Mouse (Mus musculus) ovary, postnatal 14 days (tissue): ENCODE data around the gene Tbpl1.

ENCODE experiments used
- DNase-seq: peaks from one replicate; pipeline ENCODE4 v3.0.0; 2022; ENCODE audit warnings: low spot score

Tbpl1 gene

DNA sequence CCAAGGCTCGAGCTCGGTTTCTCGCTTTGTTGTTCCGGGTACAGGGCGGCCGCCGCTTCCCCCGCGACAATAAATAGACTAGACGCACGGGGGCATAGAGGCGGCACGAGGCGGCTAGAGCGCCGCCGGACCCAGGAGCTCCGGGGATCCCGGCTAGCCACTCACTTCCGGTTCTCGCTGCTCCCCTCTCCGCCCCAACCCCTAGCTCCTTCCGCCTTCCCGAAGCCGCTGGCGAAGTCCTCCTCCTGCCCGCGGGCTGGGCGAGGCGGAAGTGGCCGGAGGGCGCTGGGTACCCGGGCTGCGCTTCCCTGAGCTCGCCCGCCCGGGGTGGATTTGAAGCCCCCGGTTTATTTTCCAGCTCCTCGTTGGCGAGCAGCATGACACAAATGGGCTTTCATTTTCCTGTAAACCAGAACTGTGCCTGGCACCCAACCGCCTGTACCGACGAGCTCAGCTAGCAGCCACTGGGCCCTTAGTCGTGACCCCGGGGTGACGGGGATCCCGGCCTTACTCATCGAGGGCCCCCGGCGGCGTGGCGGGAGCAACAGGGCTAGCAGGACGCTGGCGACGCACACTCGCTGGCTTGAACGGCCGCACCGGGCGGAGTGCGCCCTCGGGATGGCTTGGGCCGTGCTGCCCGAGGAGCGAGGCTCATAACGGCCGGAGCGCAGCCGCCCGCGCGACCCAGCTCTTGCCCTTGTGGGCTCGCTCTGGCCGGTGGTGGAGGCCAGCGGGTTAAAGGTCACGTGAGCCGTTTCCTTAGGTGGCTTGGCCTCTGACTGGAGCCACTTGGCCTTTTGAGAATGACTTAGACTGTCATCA is at the start of gene Tbpl1:
Gene Tbpl1 (minus strand): TSS at position 667 of the 822 bp plus-strand sequence.
- peak; percentile 93 for DNase-seq

DNA sequence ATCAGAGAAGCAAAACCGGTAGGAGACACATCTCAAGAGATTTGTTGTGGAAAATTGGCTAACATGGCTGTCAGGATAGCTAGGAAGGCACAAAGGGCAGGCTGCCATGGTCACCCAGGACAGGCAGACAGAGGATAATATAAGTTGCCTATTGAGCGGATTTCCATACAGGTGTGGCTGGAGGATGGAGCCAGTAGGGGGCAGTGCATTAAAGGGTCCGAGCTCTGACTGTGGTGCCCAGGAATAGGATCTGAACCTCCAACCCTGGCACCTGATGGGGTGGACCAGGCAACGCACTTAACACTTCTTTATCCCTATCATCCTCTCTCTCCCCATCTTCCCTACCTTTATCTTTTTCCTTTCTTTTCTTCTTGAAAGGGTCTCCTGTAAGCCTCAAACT is 49.7 kb upstream of the Tbpl1 start:
- no peak for DNase-seq

DNA sequence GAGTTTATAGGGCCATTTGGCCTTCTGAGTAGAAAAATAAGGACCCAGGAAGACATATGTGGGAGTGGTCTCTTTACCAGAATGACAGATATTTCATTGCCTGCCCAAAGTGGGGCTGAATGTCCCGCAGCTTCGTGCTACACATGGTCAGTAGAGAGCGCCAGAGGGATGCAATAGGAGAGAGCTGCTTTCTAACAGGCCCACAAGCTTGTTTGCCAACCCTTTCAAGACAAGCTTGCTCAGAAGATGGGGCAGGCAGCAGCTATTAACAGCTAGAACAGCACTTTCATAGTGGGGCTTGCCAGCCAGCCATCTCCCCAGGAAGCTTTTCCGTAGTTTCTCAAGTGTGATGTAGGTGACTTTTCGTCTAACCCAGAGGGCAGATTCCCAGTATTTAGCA is 46.2 kb upstream of the Tbpl1 start:
- peak; percentile 25 for DNase-seq

DNA sequence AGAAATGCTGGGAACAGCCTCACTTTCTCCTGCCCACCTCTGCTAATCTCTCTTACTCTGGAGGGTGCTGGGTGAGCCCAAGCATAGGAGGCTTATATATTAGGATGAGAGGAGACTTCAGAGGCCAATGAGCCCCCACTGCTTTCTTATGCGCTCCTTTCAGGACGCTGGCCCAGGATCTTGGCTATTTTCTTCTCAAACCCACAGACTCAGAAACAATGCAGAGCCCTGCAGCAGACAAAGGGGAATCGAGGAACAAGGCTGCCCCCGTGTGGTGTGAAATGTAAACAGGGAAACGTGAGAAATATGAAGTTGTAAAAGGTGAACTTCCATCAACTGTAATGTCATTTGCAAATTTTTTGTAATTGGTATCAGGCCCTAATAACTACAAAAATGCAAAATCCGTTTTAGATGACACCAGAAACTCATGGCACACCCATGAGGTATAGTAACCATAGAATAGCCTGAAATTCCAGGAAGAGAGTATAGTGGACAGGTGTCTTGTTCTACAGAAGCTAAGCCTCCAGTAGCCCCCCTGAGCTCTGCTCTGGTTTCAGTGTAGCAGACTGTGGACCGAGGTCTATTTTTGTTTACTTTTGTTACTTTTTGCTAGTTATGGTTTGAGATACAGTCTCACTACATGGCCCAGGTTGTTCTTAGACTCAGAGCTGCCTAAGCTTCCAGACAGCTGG is 44.4 kb upstream of the Tbpl1 start:
- peak; percentile 38 for DNase-seq

DNA sequence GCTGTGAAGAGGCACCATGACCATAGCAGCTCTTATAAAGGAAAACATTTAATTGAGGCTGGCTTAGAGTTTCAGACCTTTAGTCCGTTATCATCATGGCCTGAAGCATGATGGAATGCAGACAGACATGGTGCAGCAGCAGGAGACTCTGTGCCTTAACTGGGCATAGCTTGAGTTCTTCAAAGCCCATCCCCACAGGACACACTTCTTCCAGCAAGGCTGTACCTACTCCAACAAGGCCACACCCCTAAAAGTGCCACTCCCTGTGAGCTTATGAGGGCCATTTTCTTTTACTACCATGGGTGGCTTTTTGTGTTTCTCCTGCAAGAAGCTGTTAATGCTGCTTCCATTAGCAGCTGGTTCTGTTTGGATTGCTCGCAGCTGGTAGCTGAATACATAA is 43.7 kb upstream of the Tbpl1 start:
- no peak for DNase-seq

DNA sequence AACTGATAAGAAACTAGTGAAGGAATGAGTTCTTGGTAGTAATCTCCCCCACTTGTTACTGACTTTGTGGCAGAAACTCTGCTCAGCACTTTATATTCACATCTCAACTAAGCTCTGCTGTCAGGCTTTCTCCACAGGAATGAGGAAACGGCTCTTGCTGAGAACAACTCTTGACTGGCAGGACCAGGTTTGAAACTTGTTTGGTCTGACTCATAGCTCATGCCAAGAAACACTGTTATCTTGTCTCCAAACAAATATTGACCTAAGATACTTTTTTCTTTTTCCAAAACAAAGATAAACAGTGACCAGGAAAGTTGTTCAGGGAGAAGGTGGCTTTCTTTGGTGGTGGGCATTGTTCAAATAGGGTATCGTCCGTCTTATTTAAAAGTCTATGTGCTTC is 42.9 kb upstream of the Tbpl1 start:
- no peak for DNase-seq

DNA sequence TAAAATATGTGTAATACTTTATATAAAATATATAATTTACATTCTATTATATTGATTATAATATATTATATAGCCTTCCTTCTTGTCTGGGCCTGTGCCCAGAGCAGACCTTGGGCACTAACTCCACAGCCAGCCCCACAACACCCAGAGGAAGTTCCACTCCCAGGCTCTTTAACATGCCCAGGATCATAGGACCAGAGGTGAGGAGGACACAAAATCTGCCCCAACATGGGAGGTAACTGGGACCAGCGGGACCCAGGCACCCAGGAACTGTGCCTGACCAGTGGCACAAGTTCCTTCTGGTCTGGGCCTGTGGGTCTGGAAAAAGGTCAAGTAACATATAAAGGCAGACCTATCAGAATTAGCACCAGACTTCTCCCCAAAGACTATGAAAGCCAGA is 22.5 kb upstream of the Tbpl1 start:
- no peak for DNase-seq

DNA sequence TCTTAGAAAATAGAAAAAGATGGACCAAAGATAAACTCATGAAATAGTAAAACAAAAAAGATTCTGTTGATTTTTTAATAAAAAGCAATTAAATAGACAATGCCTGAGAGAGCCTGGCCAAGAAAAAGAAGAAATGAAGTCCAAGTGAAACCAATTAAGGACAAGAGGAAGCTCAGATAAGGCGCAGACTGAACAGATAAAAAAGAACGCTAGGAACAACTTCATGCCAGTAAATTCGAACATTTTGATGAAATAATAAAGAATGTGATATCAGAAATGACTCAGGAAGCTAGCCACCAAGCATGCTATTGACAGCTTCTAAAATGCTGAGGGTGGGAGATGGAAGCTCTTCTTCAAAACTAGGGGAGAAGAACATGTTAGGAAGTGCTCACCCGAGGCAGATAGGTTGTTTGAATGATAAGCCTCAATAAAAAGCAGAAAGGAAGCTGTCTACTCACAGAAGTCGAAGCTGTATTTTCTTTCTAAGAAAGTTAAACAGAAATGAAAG is 19.5 kb upstream of the Tbpl1 start:
- no peak for DNase-seq

DNA sequence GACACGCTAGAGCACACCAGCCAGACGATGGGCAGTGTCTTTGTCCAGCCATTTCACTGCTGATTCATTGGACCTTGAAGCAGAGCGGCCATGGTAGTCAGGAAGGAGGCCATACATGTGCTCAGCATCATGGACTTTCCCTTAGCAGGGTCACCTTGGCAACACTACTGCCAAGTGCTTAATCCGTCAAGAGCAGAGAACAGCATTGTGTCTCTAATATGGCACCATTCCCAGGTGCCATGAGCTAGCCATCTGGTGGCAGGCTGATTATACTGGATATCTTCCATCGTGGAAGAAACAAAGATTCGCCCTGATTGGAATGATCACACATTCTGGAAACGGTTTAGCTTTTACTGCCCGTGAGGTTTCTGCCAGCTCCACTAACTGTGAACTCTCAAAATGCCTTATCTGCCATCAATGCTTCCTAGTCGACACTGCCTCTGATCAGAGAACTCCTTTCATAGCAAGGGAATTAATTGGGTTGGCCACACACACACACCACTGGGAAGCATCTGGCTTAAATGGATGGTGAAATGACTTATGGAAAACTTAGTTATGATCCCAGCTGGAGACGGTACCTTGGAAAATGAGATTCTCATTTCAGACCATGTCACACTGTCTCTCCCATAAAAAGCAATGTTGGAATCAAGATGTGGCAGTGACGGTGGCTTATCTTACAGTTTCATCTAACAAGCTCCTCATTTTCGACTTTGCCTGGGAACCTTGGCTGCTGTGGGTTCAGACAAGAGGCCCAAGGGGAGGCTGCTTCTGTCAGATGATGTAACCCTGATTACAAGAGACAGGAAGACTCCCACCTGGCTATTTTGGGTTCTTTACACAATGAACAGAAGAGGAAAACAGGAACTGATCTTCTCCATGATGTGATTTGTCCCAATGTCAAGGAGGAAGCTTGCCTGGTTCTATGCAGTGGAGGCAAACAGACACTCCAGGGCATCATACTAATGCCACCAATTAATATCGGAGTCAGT is 14.9 kb upstream of the Tbpl1 start:
- peak; percentile 13 for DNase-seq

DNA sequence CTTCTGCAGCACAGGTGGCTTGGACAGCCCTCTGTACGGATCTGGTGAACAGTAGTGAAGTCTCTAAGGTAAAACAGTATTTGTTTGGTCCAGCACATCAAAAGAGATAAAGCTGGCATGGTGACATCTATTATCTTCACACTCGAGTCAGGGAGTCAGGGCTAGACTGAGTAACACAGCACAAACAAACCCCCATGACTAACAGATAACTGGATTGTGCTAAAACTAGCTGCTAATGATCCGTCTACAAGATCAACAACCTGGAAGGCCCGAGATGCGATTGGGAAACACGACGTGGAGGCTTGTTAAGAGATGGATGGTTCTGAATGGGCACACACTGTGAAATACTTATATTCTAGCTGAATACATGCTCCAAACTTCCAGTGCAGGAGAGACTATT is 14.2 kb upstream of the Tbpl1 start:
- DNase-seq, result no peak

DNA sequence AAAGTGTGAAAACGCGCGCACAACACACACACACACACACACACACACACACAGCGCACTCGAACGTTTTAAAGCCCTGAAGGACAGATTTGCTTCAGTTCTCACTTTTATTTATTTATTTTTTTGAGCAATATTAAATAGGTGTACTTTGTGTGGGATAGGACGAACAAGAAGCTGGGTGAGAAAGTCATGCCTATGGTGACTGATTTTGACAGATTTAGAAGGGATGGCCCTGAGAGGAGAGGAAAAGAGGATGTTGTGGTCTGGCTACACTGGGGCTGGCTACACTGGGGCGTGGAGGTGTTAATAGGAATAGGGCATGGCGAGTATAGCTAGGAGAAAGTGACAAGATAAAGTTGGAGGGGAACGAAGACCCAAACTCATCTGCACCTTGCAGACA is 443 bp upstream of the Tbpl1 start:
- DNase-seq, result no peak

DNA sequence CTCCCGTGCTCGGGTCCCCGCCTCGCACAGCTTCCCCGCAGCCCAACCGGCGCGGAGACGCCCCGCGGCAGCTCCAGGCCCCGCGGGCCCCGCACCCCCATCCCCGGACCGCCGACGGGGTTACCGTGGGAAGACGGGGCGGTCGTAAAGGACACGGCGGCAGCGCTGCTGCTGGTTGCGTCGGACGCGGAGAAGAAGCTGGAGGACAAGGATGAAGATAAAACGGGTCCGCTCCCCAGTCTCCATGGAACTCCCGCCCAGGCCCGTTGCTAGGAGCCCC is 806 bp downstream of the Tbpl1 start:
- DNase-seq, result no peak

DNA sequence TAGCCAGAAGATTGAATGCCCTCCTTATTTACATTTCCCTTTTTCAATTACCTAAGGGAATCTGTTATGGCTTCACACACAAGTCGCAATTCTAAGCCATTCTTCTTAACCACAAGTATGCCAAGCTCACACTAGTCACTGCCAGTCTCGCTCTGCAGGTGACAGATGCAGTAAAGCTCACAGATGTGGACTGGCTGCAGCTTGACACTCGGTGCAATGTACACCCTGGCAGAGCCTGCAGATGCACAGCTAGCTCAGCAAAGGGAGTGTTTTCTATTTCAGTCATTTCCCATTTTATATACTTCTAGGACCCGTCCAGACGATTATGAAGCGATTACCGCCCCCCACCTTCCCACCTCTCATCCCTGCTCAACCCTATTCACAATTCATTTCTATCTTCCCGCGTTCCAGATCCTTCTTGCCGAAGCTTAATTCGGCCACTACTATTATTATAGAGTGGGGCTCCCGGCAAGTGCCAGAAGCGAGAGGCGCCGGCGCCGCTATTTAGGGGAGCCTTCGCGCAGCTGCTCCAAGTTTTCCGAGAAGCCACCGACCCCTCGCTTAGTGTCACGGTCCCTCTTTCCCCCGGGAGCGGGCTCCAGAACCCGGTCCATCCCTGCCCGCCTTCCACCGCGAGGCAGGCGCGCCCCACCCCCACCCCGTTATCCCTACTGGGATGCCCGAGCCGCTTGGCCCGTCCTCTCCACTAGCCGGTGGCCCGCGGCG is 1.3 kb downstream of the Tbpl1 start:
- DNase-seq, result no peak

DNA sequence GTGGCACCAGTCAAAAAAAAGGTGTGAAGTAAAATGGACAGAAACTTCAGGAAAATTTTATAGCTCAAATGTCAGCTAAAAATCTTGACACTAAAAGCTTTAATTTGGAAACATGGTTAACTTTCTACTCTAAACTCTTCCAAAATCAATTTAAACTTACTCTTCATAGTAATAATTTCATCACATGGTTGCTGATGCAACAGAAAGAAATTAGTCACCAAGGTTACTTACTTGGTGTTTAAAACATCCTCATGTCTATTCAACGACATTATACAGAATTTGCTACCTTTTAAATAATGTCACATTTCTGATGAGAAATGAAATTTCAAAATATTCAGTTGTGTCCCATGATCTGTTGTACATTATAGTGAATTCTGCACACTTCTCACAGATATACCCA is 3.5 kb downstream of the Tbpl1 start:
- DNase-seq, result no peak

DNA sequence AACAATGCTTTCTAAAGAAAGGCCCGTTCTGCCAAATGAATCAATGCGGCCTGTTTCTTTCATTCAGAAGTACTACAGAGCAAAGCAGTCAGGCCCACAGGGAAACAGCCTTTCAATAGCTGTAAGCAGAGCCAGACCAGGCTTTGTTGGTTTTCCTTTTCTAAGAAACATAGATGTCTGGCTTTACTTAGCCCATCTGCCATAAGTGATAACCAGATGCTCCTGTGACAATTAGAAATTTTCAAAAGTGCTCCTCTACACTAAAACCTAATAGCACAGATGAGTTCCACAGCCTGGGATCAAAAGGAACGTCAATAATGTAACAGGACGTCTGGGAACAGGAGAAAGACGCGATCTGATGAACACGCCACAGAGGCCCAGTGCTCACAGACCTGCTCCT is 5.4 kb downstream of the Tbpl1 start:
- DNase-seq, result no peak

DNA sequence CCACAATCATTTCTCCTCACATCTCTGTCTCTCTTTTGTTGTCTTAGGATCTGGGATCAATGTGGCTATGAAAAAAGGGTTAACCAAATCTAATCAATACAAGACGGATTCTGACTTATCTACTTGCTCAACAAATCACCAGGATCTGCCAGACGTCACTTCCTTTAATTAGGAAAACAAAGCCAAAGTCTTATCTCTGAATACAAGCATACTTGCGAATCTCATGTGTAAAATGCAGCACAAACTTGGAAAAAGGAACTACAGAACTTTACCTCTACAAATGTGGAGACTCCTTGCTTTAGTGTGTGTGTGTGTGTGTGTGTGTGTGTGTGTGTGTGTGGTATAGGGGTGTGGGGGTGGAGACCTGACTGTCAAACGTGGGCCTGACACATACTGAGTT is 6.6 kb downstream of the Tbpl1 start:
- no peak for DNase-seq

DNA sequence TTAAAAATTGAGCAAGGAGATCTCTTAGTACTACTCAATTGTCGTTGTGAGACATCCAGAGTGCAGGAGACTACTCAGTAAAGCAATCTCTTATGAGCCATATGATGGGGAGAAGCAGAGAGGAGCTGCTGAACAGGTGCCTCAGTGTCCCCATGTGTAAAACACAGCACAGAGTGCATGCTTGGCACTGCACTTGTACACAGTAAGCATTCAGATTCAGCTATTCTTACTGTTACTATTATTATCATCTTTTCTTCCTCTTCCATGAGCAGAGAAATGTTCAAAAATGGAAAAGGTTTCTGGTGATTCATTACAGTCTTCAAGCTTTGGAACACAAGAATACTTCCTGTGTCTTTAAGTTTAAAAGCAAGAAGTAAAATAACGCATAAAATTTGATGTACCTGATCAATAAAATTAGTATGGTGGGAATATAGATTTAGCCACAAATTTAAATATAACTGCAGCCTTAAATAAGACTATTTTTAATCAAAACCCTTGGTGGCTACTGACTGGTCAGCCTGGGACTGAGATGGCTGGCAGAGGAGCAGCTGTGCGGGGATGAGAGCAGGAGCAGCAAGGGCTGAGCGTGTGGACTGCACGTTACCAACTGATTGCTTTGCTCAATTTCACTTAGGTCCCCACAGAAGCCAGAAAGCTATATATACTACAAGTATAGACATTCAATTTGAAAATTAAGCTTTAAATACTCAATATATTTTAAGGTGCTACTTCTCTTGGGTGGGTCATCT is 10.8 kb downstream of the Tbpl1 start:
- no peak for DNase-seq

DNA sequence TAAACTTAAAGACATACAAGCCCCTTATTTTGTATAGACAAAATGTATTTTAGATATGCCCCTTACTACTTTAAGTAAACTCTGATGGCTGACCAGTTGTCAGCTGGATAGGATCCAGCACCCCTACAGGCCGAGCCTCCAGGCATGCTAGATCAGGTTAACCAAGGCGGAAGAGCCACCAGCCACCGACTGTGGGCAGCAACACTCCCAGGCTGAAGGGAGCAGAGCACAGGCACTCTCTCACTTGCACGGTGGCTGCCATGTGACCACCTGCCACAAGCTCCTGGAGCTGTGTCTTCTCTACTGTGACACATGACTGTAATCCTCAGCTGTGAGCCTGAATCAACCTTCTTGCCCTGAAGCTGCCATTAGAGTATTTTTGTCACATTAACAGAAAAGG is 13.3 kb downstream of the Tbpl1 start:
- no peak for DNase-seq

DNA sequence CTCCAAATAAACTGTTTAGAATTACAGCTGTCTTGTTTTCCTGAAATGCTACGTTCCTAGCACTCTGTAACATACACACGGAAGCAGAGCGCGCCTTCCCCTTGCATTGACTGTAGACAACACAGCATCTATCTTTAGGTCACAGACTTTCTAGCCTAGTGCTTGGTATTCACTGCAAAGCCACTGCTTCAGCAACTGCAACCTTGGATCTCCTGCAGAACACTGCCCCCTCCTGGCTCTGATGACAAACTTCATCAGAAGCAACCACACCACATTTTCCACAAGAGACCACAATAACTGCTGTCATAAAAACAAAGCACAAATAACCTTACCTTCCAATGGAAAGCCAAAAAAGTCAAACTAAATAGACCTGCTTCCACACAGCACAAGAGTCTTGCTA is 17.2 kb downstream of the Tbpl1 start:
- DNase-seq, result peak; percentile 42

DNA sequence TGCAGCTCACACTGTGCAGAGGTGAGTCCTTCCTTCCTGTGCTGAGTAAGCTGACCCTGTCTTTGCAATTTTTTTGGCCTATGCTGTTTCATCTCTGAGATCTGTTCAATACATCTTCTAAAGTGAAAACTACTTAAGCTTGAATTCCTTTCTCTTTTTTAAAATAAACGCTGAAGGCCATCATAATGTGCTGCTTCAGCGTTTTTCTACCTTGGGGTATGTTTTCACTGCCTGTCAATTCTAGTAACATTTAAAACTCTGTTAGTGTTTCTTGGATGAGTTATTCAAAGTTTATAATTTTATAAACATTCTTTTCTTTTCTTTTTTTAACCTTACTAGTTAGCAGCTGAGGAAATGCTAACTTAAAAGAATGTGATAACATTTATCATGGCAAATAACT is 18.8 kb downstream of the Tbpl1 start:
- DNase-seq, result no peak

DNA sequence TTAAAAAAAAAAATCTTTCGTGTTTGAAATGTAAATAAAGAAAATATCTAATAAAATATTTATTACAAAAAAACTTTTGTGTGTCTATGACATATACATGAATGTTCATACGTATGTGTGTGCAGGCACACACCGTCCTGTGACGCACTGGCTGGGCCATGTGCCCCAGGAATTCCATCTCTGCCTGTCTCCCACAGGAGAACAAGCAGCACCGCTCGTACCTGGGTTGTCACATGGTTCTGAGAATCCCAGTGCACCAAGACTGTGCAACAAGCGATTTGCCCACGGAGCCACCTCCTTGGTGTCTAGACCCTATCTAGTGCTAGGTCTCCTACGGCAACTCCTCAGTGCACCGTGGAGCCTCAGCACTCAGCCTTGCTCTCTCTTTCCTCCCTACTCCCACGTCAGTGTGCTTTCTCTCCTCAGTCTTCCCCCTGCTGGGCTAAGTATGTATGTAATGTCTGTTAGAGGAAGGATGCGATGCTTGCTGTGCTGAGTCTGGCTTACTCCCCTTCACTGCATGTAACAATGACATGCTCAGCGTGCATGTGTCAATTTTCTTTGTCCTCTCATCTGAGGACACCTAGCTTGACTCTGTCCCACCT is 21.5 kb downstream of the Tbpl1 start:
- DNase-seq, result no peak
